Mouse (Mus musculus): ENCODE results near the gene Coro1a. TPM values are rescaled to one million over a fixed set of nuclear protein-coding genes. Genes with fewer than 3 reads are reported as not detected.
"Not testable (repeated sequence)": the region's sequence is repeated elsewhere in the genome, so short reads cannot be mapped to it uniquely, and the experiment has no call there.

The Coro1a gene
- polyA plus RNA-seq, 1 experiment from 2014 or later, result 19.6 TPM

DNA sequence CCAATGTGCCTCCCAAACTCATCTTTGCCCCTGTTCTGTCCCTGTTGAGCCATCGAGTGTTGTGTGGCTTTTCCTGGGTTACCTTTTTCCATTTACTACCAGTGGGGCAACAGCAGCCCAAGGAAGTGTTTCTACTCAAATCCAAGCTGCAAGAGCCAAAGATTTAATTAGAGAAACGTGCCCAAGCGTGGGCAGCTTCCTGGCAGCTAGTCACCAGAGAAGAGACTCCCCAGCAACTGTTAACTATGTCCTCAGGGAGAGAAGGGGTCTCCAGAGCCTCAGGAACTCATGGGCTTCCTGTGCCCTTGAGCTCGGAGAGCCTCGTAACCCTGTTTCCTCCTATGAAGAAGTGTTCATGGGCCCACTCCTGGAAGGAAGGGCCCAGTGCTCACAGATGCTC is 33.4 kb upstream of the Coro1a start:
- Histone ChIP-seq H3K4me3 (ENCODE audit: low read length) (no peak overlapping the region), H3K27ac (ENCODE audit: low read depth, low read length) (no peak overlapping the region), H3K4me2 (replicated peaks; ENCODE audit: low read depth, low read length) (no peak overlapping the region), H3K9me3 (ENCODE audit: control insufficient read depth, low read length) (no peaks in the 10 kb centered on the region), H3K36me3 (ENCODE audit: control insufficient read depth, insufficient read depth, low read length) (no peaks in the 10 kb centered on the region), H3K9ac (ENCODE audit: low read depth, low read length) (no peak overlapping the region), H3K4me1 (ENCODE audit: control insufficient read depth, insufficient read depth, low read length) (0 out of 2 replicates have a peak, but pooled peaks cover 3% of the 10 kb centered on the region), H3K27me3 (ENCODE audit: control insufficient read depth, insufficient read depth, low read length) (no peaks in the 10 kb centered on the region)
- ATAC-seq (ENCODE audit: low FRiP score, low TSS enrichment), result no peak
- 78% methylated on average over 5 of the region's 5 CpGs for WGBS

DNA sequence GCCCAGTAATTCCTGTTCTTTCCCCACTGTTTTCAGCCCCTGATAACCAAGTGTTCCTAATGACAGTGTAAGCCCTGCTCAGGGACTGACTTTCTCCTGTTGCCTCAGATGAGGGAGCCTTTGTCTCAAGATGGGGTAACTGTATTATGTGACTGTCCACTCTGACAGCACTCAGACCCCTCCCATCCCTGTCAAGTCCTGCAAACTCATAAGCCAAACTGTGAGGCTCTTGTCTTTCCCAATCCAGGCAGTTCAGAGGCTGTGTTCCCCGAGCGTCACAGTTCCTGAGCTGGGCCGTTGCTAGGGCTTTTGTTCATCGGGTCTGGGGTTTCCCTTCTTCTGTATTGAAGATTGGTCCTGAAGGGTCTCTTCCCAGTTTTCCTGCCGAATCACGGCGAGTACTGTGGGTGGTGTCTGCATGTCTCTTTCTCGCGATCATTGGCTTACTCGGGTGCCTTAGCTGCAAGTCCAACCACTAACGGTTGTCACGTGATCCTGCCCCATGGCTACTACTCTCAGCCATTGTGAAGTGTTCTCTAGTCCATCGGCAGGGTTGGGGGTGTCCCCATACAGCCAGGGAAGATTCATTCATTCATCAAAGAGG is 32.6 kb upstream of the Coro1a start:
- Histone ChIP-seq H3K9me3 (ENCODE audit: control insufficient read depth, low read length) (no peaks in the 10 kb centered on the region), H3K36me3 (ENCODE audit: control insufficient read depth, insufficient read depth, low read length) (no peaks in the 10 kb centered on the region), H3K27me3 (ENCODE audit: control insufficient read depth, insufficient read depth, low read length) (no peaks in the 10 kb centered on the region), H3K4me3 (ENCODE audit: low read length) (no peak overlapping the region), H3K4me1 (ENCODE audit: control insufficient read depth, insufficient read depth, low read length) (0 out of 2 replicates have a peak, but pooled peaks cover 3% of the 10 kb centered on the region), H3K4me2 (replicated peaks; ENCODE audit: low read depth, low read length) (no peak overlapping the region), H3K27ac (ENCODE audit: low read depth, low read length) (no peak overlapping the region), H3K9ac (ENCODE audit: low read depth, low read length) (no peak overlapping the region)
- 84% methylated on average over 13 of the region's 13 CpGs for WGBS
- ATAC-seq (ENCODE audit: low FRiP score, low TSS enrichment), result no peak

DNA sequence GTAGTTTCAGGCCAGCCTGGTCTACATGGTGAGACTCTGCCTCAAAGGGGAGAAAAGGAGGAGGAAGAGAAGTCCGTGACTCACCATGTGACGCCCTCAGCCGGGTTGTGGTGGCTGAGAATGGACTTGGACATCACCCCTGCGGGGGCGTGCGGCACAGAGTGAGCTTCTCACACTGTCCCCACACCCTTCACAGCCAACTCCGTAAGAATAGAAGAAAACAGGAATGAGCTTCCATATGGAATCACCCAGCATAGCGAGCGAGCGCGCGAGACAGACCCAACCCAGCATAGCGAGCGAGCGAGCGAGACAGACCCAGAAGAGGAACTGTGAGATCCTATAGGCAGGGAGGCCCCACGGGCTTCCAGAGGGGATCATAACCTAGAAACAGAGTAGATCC is 32.0 kb upstream of the Coro1a start:
- Histone ChIP-seq H3K36me3 (ENCODE audit: control insufficient read depth, insufficient read depth, low read length) (no peaks in the 10 kb centered on the region), H3K4me3 (ENCODE audit: low read length) (no peak overlapping the region), H3K4me2 (replicated peaks; ENCODE audit: low read depth, low read length) (no peak overlapping the region), H3K27ac (ENCODE audit: low read depth, low read length) (no peak overlapping the region), H3K9me3 (ENCODE audit: control insufficient read depth, low read length) (no peaks in the 10 kb centered on the region), H3K9ac (ENCODE audit: low read depth, low read length) (no peak overlapping the region), H3K4me1 (ENCODE audit: control insufficient read depth, insufficient read depth, low read length) (0 out of 2 replicates have a peak, but pooled peaks cover 3% of the 10 kb centered on the region), H3K27me3 (ENCODE audit: control insufficient read depth, insufficient read depth, low read length) (no peaks in the 10 kb centered on the region)
- 82% methylated on average over 17 of the region's 17 CpGs for WGBS
- no peak for ATAC-seq (ENCODE audit: low FRiP score, low TSS enrichment)

DNA sequence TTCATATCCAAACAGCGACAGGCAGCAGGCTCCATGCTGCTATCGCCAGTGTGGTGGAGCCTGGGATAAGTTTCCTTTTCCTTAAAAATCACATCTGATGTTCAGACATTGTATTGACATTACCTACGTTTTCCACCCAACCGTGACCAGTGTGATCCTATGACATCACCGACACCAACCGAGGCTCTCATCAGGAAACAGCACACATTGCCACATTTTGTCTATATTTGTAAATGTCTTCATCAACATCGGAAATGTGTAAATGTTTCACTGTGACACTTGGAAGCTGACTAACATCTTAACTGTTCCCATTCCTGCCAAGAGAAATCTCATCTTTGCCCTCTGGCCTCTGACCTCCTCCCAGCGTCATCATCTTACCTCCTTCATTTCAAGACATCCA is 28.5 kb upstream of the Coro1a start:
- H3K9me3 ChIP-seq (ENCODE audit: control insufficient read depth, low read length), result no peaks in the 10 kb centered on the region
- no peak for ATAC-seq (ENCODE audit: low FRiP score, low TSS enrichment)
- H3K4me1 ChIP-seq (ENCODE audit: control insufficient read depth, insufficient read depth, low read length), result 0 out of 2 replicates have a peak, but pooled peaks cover 3% of the 10 kb centered on the region
- H3K9ac ChIP-seq (ENCODE audit: low read depth, low read length), result no peak overlapping the region
- no peak overlapping the region for H3K27ac ChIP-seq (ENCODE audit: low read depth, low read length)
- H3K4me3 ChIP-seq (ENCODE audit: low read length), result no peak overlapping the region
- WGBS, result 78% methylated on average over 8 of the region's 8 CpGs
- no peaks in the 10 kb centered on the region for H3K27me3 ChIP-seq (ENCODE audit: control insufficient read depth, insufficient read depth, low read length)
- H3K36me3 ChIP-seq (ENCODE audit: control insufficient read depth, insufficient read depth, low read length), result no peaks in the 10 kb centered on the region
- H3K4me2 ChIP-seq (replicated peaks; ENCODE audit: low read depth, low read length), result no peak overlapping the region

DNA sequence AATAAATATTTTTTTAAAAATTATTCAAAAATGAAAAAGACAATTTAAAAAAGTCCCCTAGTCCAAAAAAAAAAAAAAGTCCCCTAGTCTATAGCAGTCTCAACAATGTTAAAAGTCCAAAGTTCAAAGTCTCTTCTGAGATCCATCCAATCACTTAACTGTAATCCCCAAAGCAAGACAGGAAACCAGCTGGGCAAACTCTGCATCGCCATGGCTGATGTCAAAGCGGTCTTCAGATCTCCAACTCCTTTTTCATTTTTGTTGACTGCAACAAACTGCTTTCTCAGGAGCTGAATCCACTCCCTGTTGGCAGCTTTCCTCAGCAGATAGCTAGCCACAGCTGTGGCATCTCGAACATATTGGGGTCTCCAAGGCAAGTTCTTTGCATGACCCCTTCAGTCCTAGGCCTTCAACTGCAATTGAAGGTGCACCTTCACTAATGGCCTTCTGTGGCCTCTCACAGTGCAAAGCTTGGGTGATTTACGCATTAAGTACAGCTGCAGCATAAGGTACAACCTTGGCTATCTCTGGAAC is 22.7 kb upstream of the Coro1a start:
- not testable (repeated sequence) for H3K4me3 ChIP-seq (ENCODE audit: low read length); H3K9ac ChIP-seq (ENCODE audit: low read depth, low read length); H3K4me1 ChIP-seq (ENCODE audit: control insufficient read depth, insufficient read depth, low read length); H3K27me3 ChIP-seq (ENCODE audit: control insufficient read depth, insufficient read depth, low read length); H3K9me3 ChIP-seq (ENCODE audit: control insufficient read depth, low read length); ATAC-seq (ENCODE audit: low FRiP score, low TSS enrichment); H3K36me3 ChIP-seq (ENCODE audit: control insufficient read depth, insufficient read depth, low read length); H3K4me2 ChIP-seq (replicated peaks; ENCODE audit: low read depth, low read length); H3K27ac ChIP-seq (ENCODE audit: low read depth, low read length)
- WGBS, result 82% methylated on average over 4 of the region's 4 CpGs

DNA sequence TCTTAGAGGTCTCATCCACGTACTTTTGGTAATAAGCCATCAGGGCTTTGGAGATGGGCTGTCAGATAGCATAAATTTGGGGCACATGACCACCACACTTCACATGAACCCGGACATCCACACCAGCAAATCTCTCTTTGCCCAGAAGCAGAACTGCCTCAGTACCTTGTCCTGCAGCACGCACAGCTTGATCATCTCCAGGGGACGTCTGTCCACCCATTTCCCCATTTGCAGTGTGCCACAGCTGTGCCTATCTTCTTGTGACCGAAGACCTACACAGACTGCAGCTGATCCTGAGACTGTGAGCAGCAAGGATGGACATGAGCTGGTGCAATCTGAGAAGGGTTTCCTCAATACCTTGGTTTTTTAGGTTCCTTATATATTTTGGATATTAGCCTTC is 18.1 kb upstream of the Coro1a start:
- ATAC-seq (ENCODE audit: low FRiP score, low TSS enrichment), result no peak
- 79% methylated on average over 5 of the region's 5 CpGs for WGBS

DNA sequence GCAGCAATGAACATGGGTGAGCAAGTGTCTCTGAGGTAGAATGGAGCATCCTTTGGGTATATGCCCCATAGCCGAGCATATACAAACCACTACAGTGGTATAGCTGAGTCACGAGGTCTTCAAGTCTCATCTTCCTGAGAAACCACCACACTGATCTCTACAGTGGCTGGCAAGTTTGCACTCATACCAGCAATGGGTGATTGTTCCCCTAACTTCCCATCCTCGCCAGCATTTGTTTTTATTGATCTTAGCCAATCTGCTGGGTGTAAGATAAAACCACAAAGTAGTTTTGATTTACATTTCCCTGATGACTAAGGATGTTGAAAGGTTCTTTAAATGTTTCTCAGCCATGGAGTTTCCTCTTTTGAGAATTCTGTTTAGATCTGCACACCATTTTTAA is 17.5 kb upstream of the Coro1a start:
- no peaks in the 10 kb centered on the region for H3K27me3 ChIP-seq (ENCODE audit: control insufficient read depth, insufficient read depth, low read length)
- no peak overlapping the region for H3K9ac ChIP-seq (ENCODE audit: low read depth, low read length)
- no peak overlapping the region for H3K27ac ChIP-seq (ENCODE audit: low read depth, low read length)
- no peak overlapping the region for H3K4me2 ChIP-seq (replicated peaks; ENCODE audit: low read depth, low read length)
- ATAC-seq (ENCODE audit: low FRiP score, low TSS enrichment), result no peak
- no peaks in the 10 kb centered on the region for H3K4me1 ChIP-seq (ENCODE audit: control insufficient read depth, insufficient read depth, low read length)
- no peak overlapping the region for H3K4me3 ChIP-seq (ENCODE audit: low read length)
- no peaks in the 10 kb centered on the region for H3K36me3 ChIP-seq (ENCODE audit: control insufficient read depth, insufficient read depth, low read length)
- 73% methylated on average over 3 of the region's 3 CpGs for WGBS
- peaks cover 2% of the 10 kb centered on the region; the same call in 1 of the 2 replicates for H3K9me3 ChIP-seq (ENCODE audit: control insufficient read depth, low read length)

More for the DNA sequence above, 18.1 kb upstream of the Coro1a start:
- no peaks in the 10 kb centered on the region for H3K4me1 ChIP-seq (ENCODE audit: control insufficient read depth, insufficient read depth, low read length)
- H3K4me3 ChIP-seq (ENCODE audit: low read length), result no peak overlapping the region
- no peaks in the 10 kb centered on the region for H3K36me3 ChIP-seq (ENCODE audit: control insufficient read depth, insufficient read depth, low read length)
- H3K9me3 ChIP-seq (ENCODE audit: control insufficient read depth, low read length), result peaks cover 2% of the 10 kb centered on the region; the same call in 1 of the 2 replicates
- no peak overlapping the region for H3K4me2 ChIP-seq (replicated peaks; ENCODE audit: low read depth, low read length)
- no peak overlapping the region for H3K27ac ChIP-seq (ENCODE audit: low read depth, low read length)
- no peak overlapping the region for H3K9ac ChIP-seq (ENCODE audit: low read depth, low read length)
- no peaks in the 10 kb centered on the region for H3K27me3 ChIP-seq (ENCODE audit: control insufficient read depth, insufficient read depth, low read length)

DNA sequence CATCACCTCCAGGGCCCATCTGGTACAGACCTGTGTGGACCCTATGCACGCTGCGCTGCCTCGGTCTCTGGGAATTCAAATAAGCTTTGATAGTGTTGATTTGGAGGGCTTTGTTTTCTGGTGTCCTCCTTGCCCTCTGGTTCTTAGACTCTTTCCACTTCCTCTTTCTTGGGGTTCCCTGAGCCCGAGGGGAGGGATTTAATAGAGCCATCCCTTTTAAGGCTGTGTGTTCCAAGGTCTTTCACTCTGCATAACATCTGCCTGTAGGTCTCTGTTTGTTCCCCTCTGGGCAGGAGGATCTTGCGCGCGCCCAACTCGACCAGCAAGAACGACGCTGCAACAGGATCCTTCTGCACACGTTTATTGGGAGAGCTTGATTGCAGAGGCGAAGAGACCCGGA is 14.0 kb upstream of the Coro1a start:
- no peaks in the 10 kb centered on the region for H3K4me1 ChIP-seq (ENCODE audit: control insufficient read depth, insufficient read depth, low read length)
- H3K9ac ChIP-seq (ENCODE audit: low read depth, low read length), result no peak overlapping the region
- 91% methylated on average over 13 of the region's 13 CpGs for WGBS
- no peak overlapping the region for H3K4me2 ChIP-seq (replicated peaks; ENCODE audit: low read depth, low read length)
- H3K9me3 ChIP-seq (ENCODE audit: control insufficient read depth, low read length), result peaks cover 2% of the 10 kb centered on the region; the same call in 1 of the 2 replicates
- no peaks in the 10 kb centered on the region for H3K36me3 ChIP-seq (ENCODE audit: control insufficient read depth, insufficient read depth, low read length)
- H3K27ac ChIP-seq (ENCODE audit: low read depth, low read length), result no peak overlapping the region
- no peak for ATAC-seq (ENCODE audit: low FRiP score, low TSS enrichment)
- no peak overlapping the region for H3K4me3 ChIP-seq (ENCODE audit: low read length)
- no peaks in the 10 kb centered on the region for H3K27me3 ChIP-seq (ENCODE audit: control insufficient read depth, insufficient read depth, low read length)

DNA sequence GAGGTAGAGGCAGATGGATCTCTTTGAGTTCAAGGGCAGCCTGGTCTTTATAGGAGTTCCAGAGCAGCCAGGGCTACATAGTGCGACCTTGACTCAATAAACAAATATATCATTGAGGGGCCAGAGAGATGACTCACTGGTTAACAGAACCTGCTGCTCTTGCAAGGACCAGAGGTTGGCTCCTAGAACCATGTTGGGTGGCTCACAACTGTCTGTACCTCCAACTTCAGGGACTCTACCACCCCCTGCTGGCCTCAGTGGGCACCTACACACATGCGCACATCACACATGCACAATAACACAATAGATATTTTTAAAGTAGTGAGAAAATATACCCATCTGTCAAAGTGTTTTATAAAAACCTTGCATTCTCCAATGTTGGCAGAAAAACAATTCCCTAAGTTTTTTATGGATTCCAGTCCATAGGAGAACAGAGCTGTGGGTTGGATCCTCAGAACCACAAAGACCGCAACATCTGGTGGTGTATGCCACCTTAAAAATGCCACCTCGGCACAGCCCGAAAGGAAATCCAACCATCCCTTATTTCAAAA is 11.3 kb upstream of the Coro1a start:
- no peak for ATAC-seq (ENCODE audit: low FRiP score, low TSS enrichment)
- Histone ChIP-seq H3K27ac (ENCODE audit: low read depth, low read length) (no peak overlapping the region), H3K9me3 (ENCODE audit: control insufficient read depth, low read length) (peaks cover 2% of the 10 kb centered on the region; the same call in 1 of the 2 replicates), H3K9ac (ENCODE audit: low read depth, low read length) (no peak overlapping the region), H3K27me3 (ENCODE audit: control insufficient read depth, insufficient read depth, low read length) (no peaks in the 10 kb centered on the region), H3K4me2 (replicated peaks; ENCODE audit: low read depth, low read length) (no peak overlapping the region), H3K36me3 (ENCODE audit: control insufficient read depth, insufficient read depth, low read length) (no peaks in the 10 kb centered on the region), H3K4me3 (ENCODE audit: low read length) (no peak overlapping the region), H3K4me1 (ENCODE audit: control insufficient read depth, insufficient read depth, low read length) (no peaks in the 10 kb centered on the region)
- WGBS, result 96% methylated on average over 5 of the region's 5 CpGs
